Mouse (Mus musculus) neural tube, embryonic 13.5 days (tissue): ENCODE results near the gene Zfp36. TPM values are rescaled to one million over a fixed set of nuclear protein-coding genes. Genes with fewer than 3 reads are reported as not detected.

Experiments used
- ATAC-seq: fragments of 200-750 bp; cut with Nextera tagmentation; 2 replicates; pipeline ENCODE4 v1.8.0; 2017; ENCODE audit warnings: low read depth, mild to moderate bottlenecking, moderate TSS enrichment, moderate library complexity
- H3K27ac ChIP-seq: fragments of 300-500 bp; sonication (generic); replicated peaks from 2 replicates; pipeline ENCODE4 v1.5.1; 2015; ENCODE audit warnings: moderate library complexity, mild to moderate bottlenecking, inconsistent platforms
- H3K27me3 ChIP-seq: fragments of 300-500 bp; sonication (generic); 2 replicates; pipeline ENCODE4 v1.6.1; 2015; ENCODE audit warnings: mild to moderate bottlenecking, inconsistent platforms
- H3K36me3 ChIP-seq: fragments of 300-500 bp; sonication (generic); 2 replicates; pipeline ENCODE4 v1.6.1; 2015; ENCODE audit warnings: mild to moderate bottlenecking, inconsistent platforms
- H3K4me1 ChIP-seq: fragments of 300-500 bp; sonication (generic); replicated peaks from 2 replicates; pipeline ENCODE4 v1.6.1; 2015; ENCODE audit warnings: inconsistent platforms
- H3K4me2 ChIP-seq: fragments of 300-500 bp; sonication (generic); 2 replicates; pipeline ENCODE4 v1.6.1; 2015; ENCODE audit warnings: inconsistent platforms, mild to moderate bottlenecking, moderate library complexity
- H3K4me3 ChIP-seq: fragments of 300-500 bp; sonication (generic); 2 replicates; pipeline ENCODE4 v1.5.1; 2015; ENCODE audit warnings: mild to moderate bottlenecking, inconsistent platforms
- H3K9ac ChIP-seq: fragments of 300-500 bp; sonication (generic); 2 replicates; pipeline ENCODE4 v1.6.1; 2015; ENCODE audit warnings: moderate library complexity, mild to moderate bottlenecking, inconsistent platforms
- H3K9me3 ChIP-seq: fragments of 300-500 bp; sonication (generic); 2 replicates; pipeline ENCODE4 v1.6.1; 2016; ENCODE audit warnings: inconsistent platforms
- WGBS: fragments of 180-500 bp; shearing (Covaris S2); methylation state at CpG from one replicate; pipeline ENCODE4 v1.1.7; 2015; 5-methylcytosine and 5-hydroxymethylcytosine counted together
- polyA plus RNA-seq: library from polyadenylated mRNA; unstranded; fragments of >200 nt; fragmentation: Nextera tagmentation; extraction: Ambion mirVana; gene quantifications from 2 replicates; pipeline ENCODE4 v1.2.1, GENCODE M21; 2015

Gene Zfp36
- polyA plus RNA-seq, 1 experiment from 2014 or later = 4.9 TPM

DNA sequence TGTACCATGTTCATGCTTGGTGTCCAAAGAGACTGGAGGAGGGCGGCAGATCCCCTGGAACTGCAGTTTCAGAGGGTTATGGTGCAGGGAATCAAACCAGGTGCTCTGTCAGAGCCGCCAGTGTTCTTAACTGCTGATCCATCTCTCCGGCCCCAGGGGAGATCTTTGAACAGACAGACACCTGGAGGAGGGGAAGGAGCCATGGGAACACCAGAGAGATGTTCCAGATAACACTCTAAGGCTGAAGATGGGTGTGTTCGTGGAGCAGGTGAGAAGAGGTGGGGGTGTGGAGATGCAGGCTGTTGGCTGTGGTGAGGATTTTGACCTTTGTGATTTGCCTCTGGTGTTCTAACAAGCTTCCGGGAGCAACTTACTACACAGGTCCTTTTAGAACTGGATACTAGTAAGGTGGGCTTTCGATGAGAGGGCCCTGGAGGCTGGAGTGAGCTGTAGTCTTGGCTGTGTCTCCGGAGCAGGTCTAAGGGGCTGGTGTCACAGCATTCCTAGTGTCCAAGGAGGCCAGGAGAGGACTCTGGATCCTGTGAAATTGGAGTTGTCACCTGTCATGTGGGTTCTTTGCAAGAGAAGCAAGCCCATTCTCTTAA lies 6.1 kb downstream of the Zfp36 start:
- Histone ChIP-seq H3K27ac (peak overlapping the region; percentile 49; the same call in 1 of the 2 replicates), H3K4me1 (peaks cover 72% of the 10 kb centered on the region), H3K9me3 (no peaks in the 10 kb centered on the region), H3K36me3 (peaks cover 8% of the 10 kb centered on the region; the same call in 1 of the 2 replicates), H3K27me3 (no peaks in the 10 kb centered on the region), H3K9ac (no peak overlapping the region), H3K4me3 (no peak overlapping the region), H3K4me2 (no peak overlapping the region)
- WGBS = 82% methylated on average over 7 of the region's 7 CpGs
- no peak for ATAC-seq

- no peaks in the 10 kb centered on the region for H3K9me3 ChIP-seq
- peak; percentile 1 for ATAC-seq
- no peaks in the 10 kb centered on the region for H3K27me3 ChIP-seq
- peak overlapping the region; percentile 78 for H3K4me2 ChIP-seq
- peak overlapping the region; percentile 91 for H3K27ac ChIP-seq
- H3K36me3 ChIP-seq = peaks cover 16% of the 10 kb centered on the region
- peak overlapping the region; percentile 64 for H3K4me3 ChIP-seq
- H3K4me1 ChIP-seq = peaks cover 67% of the 10 kb centered on the region
- H3K9ac ChIP-seq = peak overlapping the region; percentile 35; the same call in 1 of the 2 replicates
- WGBS = under 1% methylated on average over 9 of the region's 9 CpGs
These were observed 6.9 kb downstream of the Zfp36 start for GRCm38 (mm10) chr7:28373131-28373581.

- Histone ChIP-seq H3K36me3 (peaks cover 22% of the 10 kb centered on the region), H3K9ac (peak within 1 kb of the TSS; percentile 84), H3K27me3 (no peaks in the 10 kb centered on the region), H3K4me3 (peak within 1 kb of the TSS; percentile 64), H3K27ac (peak within 1 kb of the TSS; percentile 91), H3K4me1 (peaks cover 60% of the 10 kb centered on the region), H3K4me2 (peak within 1 kb of the TSS; percentile 78), H3K9me3 (no peaks in the 10 kb centered on the region)
- under 1% methylated on average over 65 of the region's 66 CpGs for WGBS
- peak; percentile 85 for ATAC-seq
These were observed 7.6 kb downstream of the Zfp36 start, which contains the start of gene Plekhg2 for GRCm38 (mm10) chr7:28372251-28373108. Gene Plekhg2 (minus strand): TSS chr7:28372599.

DNA sequence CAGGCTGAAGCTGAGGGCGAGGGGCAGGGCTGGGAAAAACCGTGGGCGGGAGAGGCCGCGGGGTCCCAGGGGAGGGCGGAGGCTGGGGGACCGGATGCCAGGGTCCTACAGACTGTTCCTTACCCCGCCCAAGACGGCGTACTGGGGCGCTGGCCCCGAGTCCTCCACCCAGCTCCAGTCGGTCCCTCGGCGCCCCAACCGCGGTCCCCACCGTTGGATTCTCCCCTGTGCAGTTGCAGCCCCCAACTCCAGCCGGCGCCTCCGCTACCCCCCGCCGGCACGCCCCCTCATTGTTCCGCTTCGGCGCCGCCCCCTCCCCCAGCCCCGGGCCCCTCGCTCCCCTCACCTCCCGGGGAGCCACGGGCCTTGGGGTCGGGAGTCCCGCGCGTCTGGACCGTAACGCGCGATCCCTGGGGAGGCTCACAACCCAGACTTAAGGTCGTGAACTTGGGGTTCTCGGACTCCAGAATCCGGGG lies 8.5 kb downstream of the Zfp36 start:
- Histone ChIP-seq H3K27ac (peak overlapping the region; percentile 91), H3K9ac (peak overlapping the region; percentile 84), H3K36me3 (peaks cover 32% of the 10 kb centered on the region), H3K4me1 (peaks cover 52% of the 10 kb centered on the region), H3K4me2 (peak overlapping the region; percentile 78), H3K4me3 (peak overlapping the region; percentile 64), H3K27me3 (no peaks in the 10 kb centered on the region), H3K9me3 (no peaks in the 10 kb centered on the region)
- peak; percentile 6; the same call in 1 of the 2 replicates for ATAC-seq
- under 1% methylated on average over 42 of the region's 43 CpGs for WGBS

- Histone ChIP-seq H3K4me3 (peak overlapping the region; percentile 64), H3K9me3 (no peaks in the 10 kb centered on the region), H3K4me2 (peak overlapping the region; percentile 78), H3K9ac (peak overlapping the region; percentile 84), H3K4me1 (peaks cover 47% of the 10 kb centered on the region), H3K27ac (peak overlapping the region; percentile 91), H3K27me3 (no peaks in the 10 kb centered on the region), H3K36me3 (peaks cover 37% of the 10 kb centered on the region)
- 8% methylated on average over 11 of the region's 11 CpGs for WGBS
- no peak for ATAC-seq
These were observed 9.0 kb downstream of the Zfp36 start for GRCm38 (mm10) chr7:28370977-28371513.

DNA sequence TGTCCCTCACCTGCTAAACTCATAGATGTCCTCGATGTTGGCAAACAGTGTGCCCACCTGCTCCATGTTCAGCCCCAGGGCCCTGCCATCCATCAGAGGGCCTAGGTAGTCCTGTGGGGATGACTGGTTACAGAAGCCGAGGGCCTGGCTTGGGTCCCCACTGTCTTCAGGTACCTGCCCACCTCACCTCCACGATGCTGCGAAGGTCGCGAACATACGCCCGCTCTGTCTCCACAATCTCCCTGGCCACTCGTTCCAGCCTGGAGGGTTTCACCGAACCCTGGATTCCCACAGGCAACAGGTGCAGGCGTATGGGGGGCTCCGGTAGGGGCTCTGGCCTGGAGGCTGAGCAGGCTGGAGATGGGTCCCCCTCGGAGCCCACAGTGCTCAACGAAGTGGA lies 10.0 kb downstream of the Zfp36 start:
- H3K27me3 ChIP-seq = no peaks in the 10 kb centered on the region
- ATAC-seq = no peak
- 93% methylated on average over 14 of the region's 14 CpGs for WGBS
- H3K9me3 ChIP-seq = no peaks in the 10 kb centered on the region
- peak overlapping the region; percentile 84; the same call in 1 of the 2 replicates for H3K9ac ChIP-seq
- H3K27ac ChIP-seq = no peak overlapping the region
- H3K4me1 ChIP-seq = peaks cover 37% of the 10 kb centered on the region
- H3K36me3 ChIP-seq = peaks cover 45% of the 10 kb centered on the region
- H3K4me3 ChIP-seq = peak overlapping the region; percentile 64
- peak overlapping the region; percentile 78 for H3K4me2 ChIP-seq

DNA sequence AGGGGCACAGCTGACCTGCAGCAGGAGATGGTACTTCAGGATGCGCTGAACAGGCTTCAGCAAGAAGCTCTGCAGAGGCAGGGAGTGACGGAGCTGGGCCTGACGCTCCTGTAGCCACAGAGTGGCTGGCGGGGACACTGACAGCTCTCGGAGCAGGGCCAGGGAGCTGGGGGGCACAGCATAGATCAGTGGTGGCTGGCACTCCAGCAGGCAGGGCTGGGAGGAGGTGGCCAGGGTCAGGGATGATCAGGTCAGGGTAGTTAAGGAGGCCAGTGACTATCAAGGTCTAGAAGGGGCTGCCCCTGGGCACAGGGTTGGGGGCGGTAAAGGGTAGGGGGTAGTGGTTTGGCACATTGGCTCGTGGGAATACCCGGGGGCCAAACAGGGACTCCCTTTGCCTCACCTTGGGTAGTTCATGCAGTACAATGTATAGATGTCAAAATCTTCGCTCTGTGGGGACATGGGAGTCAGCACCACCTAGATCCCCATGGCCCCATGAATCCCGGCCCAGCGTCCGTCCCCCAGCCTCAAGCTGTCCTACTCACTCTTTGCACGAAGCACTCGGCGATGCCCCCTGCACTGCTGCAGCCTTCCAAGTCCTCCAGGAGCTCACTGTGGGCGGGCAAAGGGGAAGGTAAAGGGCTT lies 11.7 kb downstream of the Zfp36 start:
- no peak overlapping the region for H3K9ac ChIP-seq
- H3K27ac ChIP-seq = no peak overlapping the region
- WGBS = 93% methylated on average over 16 of the region's 16 CpGs
- H3K36me3 ChIP-seq = peaks cover 61% of the 10 kb centered on the region
- no peak overlapping the region for H3K4me3 ChIP-seq
- H3K27me3 ChIP-seq = no peaks in the 10 kb centered on the region
- H3K9me3 ChIP-seq = no peaks in the 10 kb centered on the region
- no peak for ATAC-seq
- peaks cover 28% of the 10 kb centered on the region for H3K4me1 ChIP-seq
- H3K4me2 ChIP-seq = no peak overlapping the region

DNA sequence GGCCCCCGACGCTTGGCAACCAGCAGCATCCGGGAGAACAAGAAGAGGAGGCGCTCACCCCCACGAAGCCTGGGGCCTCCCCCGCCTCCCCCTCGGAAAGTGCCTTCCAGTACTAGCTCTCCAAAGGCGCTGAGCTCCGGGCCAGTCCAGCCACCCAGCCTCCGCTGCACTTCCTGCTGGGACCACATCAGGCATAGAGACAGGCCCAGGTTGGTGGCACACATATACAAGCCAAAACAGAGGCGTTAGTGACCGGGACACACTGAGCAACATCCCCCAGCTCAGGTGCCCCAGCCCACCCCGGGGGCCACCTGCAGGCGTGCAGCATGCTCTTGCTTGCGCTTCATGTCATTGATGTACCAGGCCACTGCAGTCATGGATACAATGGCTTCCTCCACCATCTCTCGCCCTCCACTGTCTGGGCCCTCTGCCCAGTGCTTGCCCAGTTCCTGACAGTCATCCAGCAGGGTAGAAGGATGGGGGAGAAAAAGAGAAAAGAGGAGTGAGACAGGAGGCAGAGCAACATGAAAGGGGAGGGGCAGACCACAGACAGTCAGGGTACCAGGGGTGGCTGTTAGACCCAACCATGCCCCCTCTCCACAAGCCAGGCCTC lies 12.3 kb downstream of the Zfp36 start:
- Histone ChIP-seq H3K27ac (no peak overlapping the region), H3K4me3 (no peak overlapping the region), H3K9ac (no peak overlapping the region), H3K36me3 (peaks cover 65% of the 10 kb centered on the region), H3K9me3 (no peaks in the 10 kb centered on the region), H3K4me1 (peaks cover 28% of the 10 kb centered on the region), H3K4me2 (no peak overlapping the region), H3K27me3 (no peaks in the 10 kb centered on the region)
- ATAC-seq = no peak
- 91% methylated on average over 16 of the region's 16 CpGs for WGBS

GRCm38 (mm10) chr7:28362441-28363060 lies 17.5 kb downstream of the Zfp36 start:
- Histone ChIP-seq H3K36me3 (peaks cover 84% of the 10 kb centered on the region), H3K4me3 (no peak overlapping the region), H3K9me3 (no peaks in the 10 kb centered on the region), H3K27ac (no peak overlapping the region), H3K4me2 (no peak overlapping the region), H3K27me3 (no peaks in the 10 kb centered on the region), H3K4me1 (peaks cover 14% of the 10 kb centered on the region; the same call in 1 of the 2 replicates), H3K9ac (no peak overlapping the region)
- 90% methylated on average over 16 of the region's 16 CpGs for WGBS
- no peak for ATAC-seq

DNA sequence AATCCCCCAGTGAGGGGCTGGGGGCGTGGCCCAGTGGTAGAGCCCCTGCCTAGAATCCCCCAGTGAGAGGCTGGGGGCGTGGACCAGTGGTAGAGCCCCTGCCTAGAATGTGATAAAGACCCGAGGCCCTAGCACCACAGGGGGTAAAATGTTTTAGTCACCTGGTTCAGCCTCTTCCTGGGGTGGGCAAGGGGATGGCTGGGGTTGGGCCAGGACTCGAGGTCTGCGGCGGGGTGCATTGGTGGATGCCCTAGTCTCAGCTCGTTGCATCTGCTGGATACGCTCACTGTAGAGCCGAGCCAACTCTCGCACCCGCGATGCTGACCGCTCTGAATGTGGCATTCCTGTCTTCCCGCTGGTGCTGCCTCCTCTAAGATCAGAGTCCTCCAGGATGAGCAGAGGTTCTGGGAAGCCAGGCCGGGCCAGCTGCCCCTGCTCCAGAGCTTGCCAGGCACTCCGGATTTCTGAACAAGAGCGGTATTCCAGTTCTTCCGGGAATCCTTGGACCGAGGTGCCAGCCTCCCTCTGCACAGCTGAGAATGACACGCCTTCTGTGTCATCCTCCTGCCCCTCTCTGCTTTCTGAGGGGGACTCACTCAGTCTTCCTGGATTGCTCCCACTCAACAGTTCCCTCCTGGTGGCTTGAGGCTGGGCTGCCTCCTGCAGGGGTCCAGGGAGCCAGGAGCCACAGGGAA lies 18.3 kb downstream of the Zfp36 start:
- Histone ChIP-seq H3K4me1 (peaks cover 21% of the 10 kb centered on the region), H3K4me2 (no peak overlapping the region), H3K4me3 (no peak overlapping the region), H3K27ac (no peak overlapping the region), H3K36me3 (peaks cover 76% of the 10 kb centered on the region), H3K9me3 (no peaks in the 10 kb centered on the region), H3K9ac (no peak overlapping the region), H3K27me3 (no peaks in the 10 kb centered on the region)
- 96% methylated on average over 20 of the region's 20 CpGs for WGBS
- no peak for ATAC-seq
